Mouse (Mus musculus) heart, postnatal 4 days (tissue): ENCODE measurements at regions not wholly inside any gene's neighbourhood (a gene's known extent, or its start where the extent isn't known, plus 50 kb on each side); places are given as distances from the start of the nearest gene placed in this dataset.

Experiments
- DNase-seq: peaks from one replicate; pipeline ENCODE4 v3.0.0; 2021

GRCm38 (mm10) chr14:25128160-25128547 lies 330.8 kb upstream of the Zmiz1 start:
- DNase-seq, result no peak

GRCm38 (mm10) chr14:25135371-25135770 lies 323.6 kb upstream of the Zmiz1 start:
- no peak for DNase-seq

- no peak for DNase-seq
Measured at GRCm38 (mm10) chr14:25137312-25137711, 321.7 kb upstream of the Zmiz1 start.

- peak; percentile 70 for DNase-seq
Measured at GRCm38 (mm10) chr14:25138485-25138884, 320.5 kb upstream of the Zmiz1 start.

GRCm38 (mm10) chr14:25141933-25142332 lies 317.1 kb upstream of the Zmiz1 start:
- DNase-seq, result peak; percentile 15

- no peak for DNase-seq
Measured at GRCm38 (mm10) chr14:25143051-25143450, 315.9 kb upstream of the Zmiz1 start.

- no peak for DNase-seq
Measured at GRCm38 (mm10) chr14:25147731-25148130, 311.3 kb upstream of the Zmiz1 start.

- no peak for DNase-seq
Measured at GRCm38 (mm10) chr14:25150968-25151367, 308.0 kb upstream of the Zmiz1 start.

GRCm38 (mm10) chr14:25151485-25151884 lies 307.5 kb upstream of the Zmiz1 start:
- no peak for DNase-seq

- DNase-seq, result no peak
Measured at GRCm38 (mm10) chr14:25153573-25153972, 305.4 kb upstream of the Zmiz1 start.

- DNase-seq, result peak; percentile 16
Measured at GRCm38 (mm10) chr14:25154180-25154579, 304.8 kb upstream of the Zmiz1 start.

- DNase-seq, result no peak
Measured at GRCm38 (mm10) chr14:25155008-25155783, 303.8 kb upstream of the Zmiz1 start.

- DNase-seq, result peak; percentile 75
Measured at GRCm38 (mm10) chr14:25156171-25156570, 302.8 kb upstream of the Zmiz1 start.

- no peak for DNase-seq
Measured at GRCm38 (mm10) chr14:25161684-25162321, 297.2 kb upstream of the Zmiz1 start.

GRCm38 (mm10) chr14:25166217-25166616 lies 292.8 kb upstream of the Zmiz1 start:
- DNase-seq, result no peak

- DNase-seq, result peak; percentile 62
Measured at GRCm38 (mm10) chr14:25167604-25168003, 291.4 kb upstream of the Zmiz1 start.

GRCm38 (mm10) chr14:25168310-25168709 lies 290.7 kb upstream of the Zmiz1 start:
- no peak for DNase-seq

GRCm38 (mm10) chr14:25173281-25173680 lies 285.7 kb upstream of the Zmiz1 start:
- DNase-seq, result no peak

GRCm38 (mm10) chr14:25173873-25174272 lies 285.1 kb upstream of the Zmiz1 start:
- no peak for DNase-seq

GRCm38 (mm10) chr14:25174402-25174801 lies 284.6 kb upstream of the Zmiz1 start:
- DNase-seq, result peak; percentile 21

GRCm38 (mm10) chr14:25176206-25176605 lies 282.8 kb upstream of the Zmiz1 start:
- DNase-seq, result no peak

- DNase-seq, result no peak
Measured at GRCm38 (mm10) chr14:25180126-25180525, 278.9 kb upstream of the Zmiz1 start.

GRCm38 (mm10) chr14:25181406-25181805 lies 277.6 kb upstream of the Zmiz1 start:
- no peak for DNase-seq

- DNase-seq, result peak; percentile 19
Measured at GRCm38 (mm10) chr14:25184042-25184441, 274.9 kb upstream of the Zmiz1 start.
